Mouse (Mus musculus) liver, embryonic 15.5 days (tissue): ENCODE data around the gene Ubl3. TPM values are rescaled to one million over a fixed set of nuclear protein-coding genes. Genes with fewer than 3 reads are reported as not detected.

Experiments
- ATAC-seq: fragments of 200-750 bp; cut with Nextera tagmentation; 2 replicates; pipeline ENCODE4 v1.8.0; 2017; ENCODE audit warnings: moderate number of reproducible peaks, mild to moderate bottlenecking, moderate library complexity; ENCODE audit not compliant: insufficient read depth
- H3K27ac ChIP-seq: fragments of 300-500 bp; sonication (generic); replicated peaks from 2 replicates; pipeline ENCODE4 v1.5.1; 2015; ENCODE audit warnings: mild to moderate bottlenecking, inconsistent platforms
- H3K27me3 ChIP-seq: fragments of 300-500 bp; sonication (generic); 2 replicates; pipeline ENCODE4 v1.6.1; 2015; ENCODE audit warnings: mild to moderate bottlenecking, inconsistent platforms
- H3K36me3 ChIP-seq: fragments of 300-500 bp; sonication (generic); replicated peaks from 2 replicates; pipeline ENCODE4 v1.6.1; 2015; ENCODE audit warnings: moderate library complexity, mild to moderate bottlenecking, inconsistent platforms
- H3K4me1 ChIP-seq: fragments of 300-500 bp; sonication (generic); replicated peaks from 2 replicates; pipeline ENCODE4 v1.6.1; 2015; ENCODE audit warnings: inconsistent platforms
- H3K4me2 ChIP-seq: fragments of 300-500 bp; sonication (generic); 2 replicates; pipeline ENCODE4 v1.6.1; 2015; ENCODE audit warnings: moderate library complexity, mild to moderate bottlenecking, inconsistent platforms
- H3K4me3 ChIP-seq: fragments of 300-500 bp; sonication (generic); replicated peaks from 2 replicates; pipeline ENCODE4 v1.5.1; 2015; ENCODE audit warnings: mild to moderate bottlenecking, inconsistent platforms
- H3K9ac ChIP-seq: fragments of 300-500 bp; sonication (generic); 2 replicates; pipeline ENCODE4 v1.6.1; 2015; ENCODE audit warnings: moderate library complexity, mild to moderate bottlenecking, inconsistent platforms
- H3K9me3 ChIP-seq: fragments of 300-500 bp; sonication (generic); replicated peaks from 2 replicates; pipeline ENCODE4 v1.6.1; 2016; ENCODE audit warnings: inconsistent platforms
- WGBS: fragments of 180-500 bp; shearing (Covaris S2); methylation state at CpG from one replicate; pipeline ENCODE4 v1.1.7; 2015; ENCODE audit warnings: mixed read lengths; ENCODE audit not compliant: insufficient replicate concordance; 5-methylcytosine and 5-hydroxymethylcytosine counted together
- polyA plus RNA-seq: library from polyadenylated mRNA; unstranded; fragments of >200 nt; fragmentation: Nextera tagmentation; extraction: Ambion mirVana; gene quantifications from 2 replicates; pipeline ENCODE4 v1.2.1, GENCODE M21; 2015

Ubl3 gene
- polyA plus RNA-seq, 1 experiment from 2014 or later: 21.1 TPM

- Histone ChIP-seq H3K4me3 (no peak overlapping the region), H3K9me3 (no peaks in the 10 kb centered on the region), H3K27me3 (no peaks in the 10 kb centered on the region), H3K9ac (no peak overlapping the region), H3K4me2 (no peak overlapping the region), H3K27ac (no peak overlapping the region), H3K36me3 (no peaks in the 10 kb centered on the region), H3K4me1 (no peaks in the 10 kb centered on the region)
- ATAC-seq: no peak
- 54% methylated on average over 14 of the region's 14 CpGs for WGBS
Observed at GRCm38 (mm10) chr5:148468626-148469441, 83.8 kb downstream of the Ubl3 start.

- Histone ChIP-seq H3K9me3 (no peaks in the 10 kb centered on the region), H3K4me2 (no peak overlapping the region), H3K27ac (no peak overlapping the region), H3K27me3 (no peaks in the 10 kb centered on the region), H3K4me3 (no peak overlapping the region), H3K4me1 (no peaks in the 10 kb centered on the region), H3K36me3 (no peaks in the 10 kb centered on the region), H3K9ac (no peak overlapping the region)
- WGBS: 42% methylated on average over 8 of the region's 8 CpGs
- no peak for ATAC-seq
Observed at GRCm38 (mm10) chr5:148466933-148467607, 85.5 kb downstream of the Ubl3 start.

DNA sequence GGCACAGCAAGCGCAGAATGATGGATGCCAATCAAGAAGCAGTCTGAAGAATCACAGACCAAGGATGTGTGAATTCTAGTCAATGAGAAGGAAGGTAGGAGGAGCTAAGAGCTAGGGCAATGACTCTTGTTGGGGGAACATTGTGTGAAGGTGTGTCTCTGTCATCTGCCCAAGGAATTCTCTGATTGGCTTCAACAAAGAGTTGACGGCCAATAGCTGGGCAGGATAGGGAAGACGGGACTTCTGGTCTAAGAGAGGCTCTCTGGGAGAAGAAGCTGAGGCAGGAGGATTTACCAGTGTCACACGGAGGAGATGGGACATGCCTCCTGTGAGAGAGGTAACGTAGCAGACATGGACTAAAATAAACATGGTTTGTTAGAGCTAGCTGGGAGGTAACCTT, 86.5 kb downstream of the Ubl3 start:
- H3K4me1 ChIP-seq: no peaks in the 10 kb centered on the region
- H3K4me2 ChIP-seq: no peak overlapping the region
- H3K9me3 ChIP-seq: 0 out of 2 replicates have a peak, but pooled peaks cover under 1% of the 10 kb centered on the region
- H3K9ac ChIP-seq: no peak overlapping the region
- H3K27me3 ChIP-seq: no peaks in the 10 kb centered on the region
- H3K36me3 ChIP-seq: no peaks in the 10 kb centered on the region
- WGBS: 69% methylated on average over 5 of the region's 5 CpGs
- no peak overlapping the region for H3K4me3 ChIP-seq
- no peak for ATAC-seq
- H3K27ac ChIP-seq: no peak overlapping the region

DNA sequence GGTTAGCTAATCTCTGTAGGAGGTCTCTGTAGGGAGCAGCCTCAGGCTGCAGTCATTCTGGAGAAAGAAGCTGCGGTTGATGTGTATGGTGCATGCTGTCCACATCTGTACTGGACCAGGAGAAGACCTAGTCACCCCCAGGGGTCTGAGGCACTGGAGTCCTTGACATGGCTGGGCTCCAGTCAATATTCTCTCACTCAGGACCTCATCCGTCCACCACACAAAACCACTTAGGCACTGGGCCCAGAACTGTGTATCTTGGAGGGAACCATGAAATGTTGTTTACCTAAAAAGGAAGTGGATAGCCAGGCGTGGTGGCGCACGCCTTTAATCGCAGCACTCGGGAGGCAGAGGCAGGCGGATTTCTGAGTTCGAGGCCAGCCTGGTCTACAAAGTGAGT, 87.5 kb downstream of the Ubl3 start:
- Histone ChIP-seq H3K27ac (no peak overlapping the region), H3K4me3 (no peak overlapping the region), H3K36me3 (no peaks in the 10 kb centered on the region), H3K9me3 (peaks cover 4% of the 10 kb centered on the region; the same call in 1 of the 2 replicates), H3K27me3 (no peaks in the 10 kb centered on the region), H3K4me1 (no peaks in the 10 kb centered on the region), H3K9ac (no peak overlapping the region), H3K4me2 (no peak overlapping the region)
- WGBS: 78% methylated on average over 9 of the region's 9 CpGs
- no peak for ATAC-seq

GRCm38 (mm10) chr5:148464489-148464888, 88.1 kb downstream of the Ubl3 start:
- 61% methylated on average over 7 of the region's 7 CpGs for WGBS
- Histone ChIP-seq H3K9me3 (peaks cover 7% of the 10 kb centered on the region; the same call in 1 of the 2 replicates), H3K4me1 (no peaks in the 10 kb centered on the region), H3K4me3 (no peak overlapping the region), H3K4me2 (no peak overlapping the region), H3K27me3 (no peaks in the 10 kb centered on the region), H3K36me3 (no peaks in the 10 kb centered on the region), H3K9ac (no peak overlapping the region), H3K27ac (no peak overlapping the region)
- no peak for ATAC-seq

DNA sequence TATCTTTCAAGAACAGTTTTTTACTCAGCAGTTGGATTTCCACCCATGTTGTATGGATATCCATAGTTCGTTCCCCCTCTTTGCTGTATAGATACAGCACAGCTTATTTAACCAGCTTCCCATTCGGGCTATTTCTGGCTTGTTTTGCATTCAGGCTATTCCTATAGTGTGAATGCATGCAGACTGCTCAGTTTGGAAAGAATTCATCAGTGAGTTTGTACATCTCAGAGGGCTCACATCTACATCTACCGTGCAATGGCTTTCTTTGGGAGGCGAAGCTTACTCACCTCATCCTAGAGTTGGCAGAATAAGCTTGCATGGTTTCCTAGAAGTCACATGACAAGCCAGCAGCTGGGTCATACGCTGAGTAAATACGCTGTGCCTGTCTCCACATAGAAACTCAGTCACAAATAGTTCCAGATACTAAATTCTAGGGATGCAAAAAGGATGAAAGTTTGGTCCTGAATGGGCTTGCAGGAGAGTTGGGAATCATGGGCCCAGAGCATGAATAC, 88.8 kb downstream of the Ubl3 start:
- H3K9me3 ChIP-seq: peaks cover 7% of the 10 kb centered on the region; the same call in 1 of the 2 replicates
- H3K27me3 ChIP-seq: no peaks in the 10 kb centered on the region
- no peaks in the 10 kb centered on the region for H3K4me1 ChIP-seq
- no peak overlapping the region for H3K4me2 ChIP-seq
- WGBS: 70% methylated on average over 6 of the region's 6 CpGs
- no peak for ATAC-seq
- no peak overlapping the region for H3K9ac ChIP-seq
- H3K27ac ChIP-seq: no peak overlapping the region
- no peak overlapping the region for H3K4me3 ChIP-seq
- no peaks in the 10 kb centered on the region for H3K36me3 ChIP-seq

Other genes with a start within 250 kb of the Ubl3 start
- 16.3 and 17.0 TPM in 2 replicates for gene Slc7a1, start 152.9 kb downstream of the Ubl3 start, polyA plus RNA-seq